Mouse (Mus musculus) olfactory bulb, adult 2 months (tissue): ENCODE measurements around the gene Reep1.

Experiments
- CTCF ChIP-seq: fragments of 200-500 bp; IDR thresholded peaks from 2 replicates; pipeline ENCODE4 v1.5.1; 2012; ENCODE audit warnings: low read depth, mild to moderate bottlenecking, low read length, moderate library complexity; ENCODE audit not compliant: insufficient read depth
- POLR2A ChIP-seq: fragments of 200-500 bp; IDR thresholded peaks from 2 replicates; pipeline ENCODE4 v1.6.1; 2012; ENCODE audit warnings: mild to moderate bottlenecking, low read depth, low read length, moderate library complexity; ENCODE audit not compliant: insufficient read depth

GRCm38 (mm10) chr6:71823961-71824360, 116.6 kb downstream of the Reep1 start:
- TF ChIP-seq CTCF (no peak), POLR2A (no peak)
